Comparison of ENCODE assay signal across 8 mouse cellular contexts in genomic region chr3:96564633-96565032, GRCm38 (mm10). TPM values are rescaled to one million over a fixed set of nuclear protein-coding genes. Genes with fewer than 3 reads are reported as not detected.
DNase-seq lines count a peak whose midpoint lies in the region; ATAC-seq and TF ChIP-seq lines count a peak whose summit lies in the region.

No protein-coding gene starts in this region.

- no peak for TF ChIP-seq CTCF in testis, adult 2 months (IDR thresholded peaks at IDR 0.05; ENCODE audit: control insufficient read depth, insufficient read depth, insufficient replicate concordance, low read depth, low read length)

- WGBS in heart, embryonic 11.5 days (ENCODE audit: insufficient replicate concordance): 32% methylated on average over 7 of the region's 7 CpGs
- 49% methylated on average over 7 of the region's 7 CpGs for WGBS in limb, embryonic 12.5 days

- H3K4me3 ChIP-seq in testis, adult 2 months (ENCODE audit: control insufficient read depth, low read depth, low read length): no peak overlapping the region
- H3K4me3 ChIP-seq in heart, embryonic 11.5 days (ENCODE audit: low read depth, low read length): no peak overlapping the region
- H3K4me3 ChIP-seq in limb, embryonic 12.5 days (replicated peaks): no peak overlapping the region

- 0 out of 2 replicates have a peak overlapping the region, but pooled peaks have one; percentile 3 for H3K9ac ChIP-seq in heart, embryonic 11.5 days (ENCODE audit: low read depth, low read length)
- H3K9ac ChIP-seq in limb, embryonic 12.5 days (replicated peaks): no peak overlapping the region

- peaks cover 4% of the 10 kb centered on the region for H3K4me1 ChIP-seq in testis, adult 2 months (ENCODE audit: control insufficient read depth, insufficient read depth, low read length)
- peaks cover 27% of the 10 kb centered on the region for H3K4me1 ChIP-seq in heart, embryonic 11.5 days (ENCODE audit: control insufficient read depth, insufficient read depth, low read length)
- H3K4me1 ChIP-seq in limb, embryonic 12.5 days (replicated peaks): peaks cover 31% of the 10 kb centered on the region

- H3K4me2 ChIP-seq in heart, embryonic 11.5 days: peak overlapping the region; percentile 31
- H3K4me2 ChIP-seq in limb, embryonic 12.5 days: no peak overlapping the region

- peak overlapping the region; percentile 39; the same call in 1 of the 2 replicates for H3K27ac ChIP-seq in testis, adult 2 months (ENCODE audit: control insufficient read depth, insufficient read depth, low read depth, low read length)
- H3K27ac ChIP-seq in heart, embryonic 11.5 days (ENCODE audit: low read depth, low read length): peak overlapping the region; percentile 85
- peak overlapping the region; percentile 67 for H3K27ac ChIP-seq in limb, embryonic 12.5 days

- H3K36me3 ChIP-seq in testis, adult 2 months (ENCODE audit: control insufficient read depth, insufficient read depth, low read length): peaks cover 5% of the 10 kb centered on the region
- peaks cover 16% of the 10 kb centered on the region for H3K36me3 ChIP-seq in heart, embryonic 11.5 days (ENCODE audit: control insufficient read depth, insufficient read depth, low read length)
- H3K36me3 ChIP-seq in limb, embryonic 12.5 days: peaks cover 19% of the 10 kb centered on the region

- 0 out of 2 replicates have a peak, but pooled peaks have one; percentile 35 for ATAC-seq in heart, embryonic 11.5 days (replicated peaks; ENCODE audit: insufficient number of reproducible peaks, low FRiP score, low TSS enrichment)
- ATAC-seq in limb, embryonic 12.5 days (ENCODE audit: insufficient number of reproducible peaks, insufficient read depth, low FRiP score, low TSS enrichment, low read depth): no peak
- ATAC-seq in frontal cortex, adult (ENCODE audit: low TSS enrichment): no peak

- DNase-seq in testis, postnatal 14 days (ENCODE audit: low spot score): no peak
- DNase-seq in naive thymus-derived CD4-positive, alpha-beta T cell, adult 2 months (ENCODE audit: low read depth): peak; percentile 74
- DNase-seq in ovary, postnatal 10 days (ENCODE audit: low spot score): no peak
- DNase-seq in layer of hippocampus, adult 9-10 months (ENCODE audit: low spot score): no peak

- H3K27me3 ChIP-seq in testis, adult 2 months (ENCODE audit: control insufficient read depth, insufficient read depth, low read length): no peaks in the 10 kb centered on the region
- H3K27me3 ChIP-seq in heart, embryonic 11.5 days (ENCODE audit: control insufficient read depth, insufficient read depth, low read length): no peaks in the 10 kb centered on the region
- H3K27me3 ChIP-seq in limb, embryonic 12.5 days: no peaks in the 10 kb centered on the region

- TF ChIP-seq POLR2A in testis, adult 2 months (IDR thresholded peaks at IDR 0.05; ENCODE audit: control insufficient read depth, low read depth, low read length): no peak

- H3K9me3 ChIP-seq in heart, embryonic 11.5 days (replicated peaks; ENCODE audit: control insufficient read depth, low read length): no peaks in the 10 kb centered on the region
- H3K9me3 ChIP-seq in limb, embryonic 12.5 days: no peaks in the 10 kb centered on the region

RNA-seq across cellular contexts. Expression of gene Txnip, which starts 6.9 kb away (rescaled TPM):
- polyA plus RNA-seq in testis, adult 2 months (2012; rRNA removed): 73.8 and 75.5 TPM in 2 replicates
- 106 and 121 TPM in 2 replicates for polyA plus RNA-seq in heart, embryonic 11.5 days (2014; fragmentation: Nextera tagmentation; extraction: Ambion mirVana)
- polyA plus RNA-seq in limb, embryonic 12.5 days (2016; fragmentation: Nextera tagmentation; extraction: Ambion mirVana): 68.2 and 70.9 TPM in 2 replicates

RNA-seq across cellular contexts. Expression of gene Gm16253, which starts 12.2 kb away (rescaled TPM):
- not detected in 2 replicates for polyA plus RNA-seq in testis, adult 2 months (2012; rRNA removed)
- 1.2 and 1.5 TPM in 2 replicates for polyA plus RNA-seq in heart, embryonic 11.5 days (2014; fragmentation: Nextera tagmentation; extraction: Ambion mirVana)
- 0.72 and 1.5 TPM in 2 replicates for polyA plus RNA-seq in limb, embryonic 12.5 days (2016; fragmentation: Nextera tagmentation; extraction: Ambion mirVana)

RNA-seq across cellular contexts. Expression of gene Polr3gl, which starts 29.3 kb away (rescaled TPM):
- polyA plus RNA-seq in testis, adult 2 months (2012; rRNA removed): 13.9 and 17.8 TPM in 2 replicates
- polyA plus RNA-seq in heart, embryonic 11.5 days (2014; fragmentation: Nextera tagmentation; extraction: Ambion mirVana): 21.4 and 23.8 TPM in 2 replicates
- polyA plus RNA-seq in limb, embryonic 12.5 days (2016; fragmentation: Nextera tagmentation; extraction: Ambion mirVana): 48.5 and 50.4 TPM in 2 replicates

RNA-seq across cellular contexts. Expression of gene Ankrd34a, which starts 31.8 kb away (rescaled TPM):
- polyA plus RNA-seq in testis, adult 2 months (2012; rRNA removed): 0.12 TPM in 1 of 2 replicates, not detected in the other
- 9.0 TPM in 2 replicates for polyA plus RNA-seq in heart, embryonic 11.5 days (2014; fragmentation: Nextera tagmentation; extraction: Ambion mirVana)
- 1.5 and 2.2 TPM in 2 replicates for polyA plus RNA-seq in limb, embryonic 12.5 days (2016; fragmentation: Nextera tagmentation; extraction: Ambion mirVana)

RNA-seq across cellular contexts. Expression of gene Lix1l, which starts 36.3 kb away (rescaled TPM):
- polyA plus RNA-seq in testis, adult 2 months (2012; rRNA removed): 6.2 and 8.1 TPM in 2 replicates
- polyA plus RNA-seq in heart, embryonic 11.5 days (2014; fragmentation: Nextera tagmentation; extraction: Ambion mirVana): 6.4 and 6.7 TPM in 2 replicates
- polyA plus RNA-seq in limb, embryonic 12.5 days (2016; fragmentation: Nextera tagmentation; extraction: Ambion mirVana): 5.7 and 6.8 TPM in 2 replicates
